Mouse (Mus musculus): ENCODE data around the gene Kidins220. TPM values are rescaled to one million over a fixed set of nuclear protein-coding genes. Genes with fewer than 3 reads are reported as not detected.

Kidins220 gene
- polyA plus RNA-seq, 1 experiment from 2014 or later = 12.2 TPM

DNA sequence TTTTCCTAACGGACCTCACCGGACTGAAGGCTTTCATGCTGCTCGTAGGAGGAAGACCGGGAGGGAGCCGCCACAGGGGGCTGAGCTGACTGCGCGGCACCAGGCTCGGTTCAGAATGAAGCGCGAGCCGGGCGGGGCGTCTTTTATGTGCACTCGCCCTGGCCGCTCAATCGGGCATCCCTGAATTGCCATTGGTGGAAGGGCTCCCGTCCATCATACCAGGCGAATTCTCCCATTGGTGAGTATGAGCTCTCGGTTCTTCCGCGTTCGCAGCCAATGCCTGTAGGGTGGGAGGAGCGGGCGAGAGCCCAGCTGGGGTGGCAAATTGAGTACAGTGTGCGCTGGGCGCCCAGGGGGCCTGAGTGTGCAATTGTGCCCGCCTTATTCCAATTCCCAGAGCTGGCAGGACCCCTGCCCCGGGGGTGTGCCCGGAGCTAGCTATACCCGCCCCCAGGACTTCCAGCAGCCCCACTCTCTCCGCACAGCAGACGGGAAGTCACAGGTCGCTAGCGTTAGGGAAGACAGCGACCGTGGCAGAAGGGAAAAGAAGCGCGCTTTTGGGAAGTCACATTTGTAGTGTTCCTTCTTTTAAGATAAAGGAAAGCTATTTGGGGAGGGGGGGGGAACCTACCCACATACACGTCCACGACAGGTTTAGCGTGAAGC is 121.4 kb downstream of the Kidins220 start:
- Histone ChIP-seq H3K36me3 (no peaks in the 10 kb centered on the region), H3K9me3 (replicated peaks) (no peaks in the 10 kb centered on the region), H3K27ac (peak overlapping the region; percentile 65), H3K4me3 (peak overlapping the region; percentile 60), H3K27me3 (replicated peaks) (peaks cover 93% of the 10 kb centered on the region), H3K4me1 (peaks cover 35% of the 10 kb centered on the region), H3K4me2 (peak overlapping the region; percentile 70), H3K9ac (peak overlapping the region; percentile 53)
- 2% methylated on average over 41 of the region's 41 CpGs for WGBS (ENCODE audit: insufficient replicate concordance)
- peak; percentile 85 for ATAC-seq

- Histone ChIP-seq H3K27me3 (replicated peaks) (peaks cover 98% of the 10 kb centered on the region), H3K4me1 (peaks cover 38% of the 10 kb centered on the region), H3K36me3 (no peaks in the 10 kb centered on the region), H3K9me3 (replicated peaks) (no peaks in the 10 kb centered on the region), H3K9ac (peak overlapping the region; percentile 53), H3K4me2 (peak overlapping the region; percentile 70), H3K4me3 (peak overlapping the region; percentile 60), H3K27ac (peak overlapping the region; percentile 65)
- no peak for ATAC-seq
- WGBS (ENCODE audit: insufficient replicate concordance) = 2% methylated on average over 15 of the region's 15 CpGs
Measured at GRCm38 (mm10) chr12:25096640-25097051, 121.9 kb downstream of the Kidins220 start.

DNA sequence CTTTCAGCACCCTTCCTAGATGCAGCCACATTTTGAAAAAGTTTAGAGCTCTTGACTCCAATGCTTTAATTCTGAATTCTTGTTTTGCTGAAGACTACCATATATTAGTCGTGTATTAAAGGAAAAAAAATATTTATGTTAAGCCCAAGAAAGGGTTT is 122.2 kb downstream of the Kidins220 start, which contains the start of gene Id2:
Gene Id2 (minus strand): TSS at position 89 of the 158 bp plus-strand sequence.
- Histone ChIP-seq H3K4me1 (peaks cover 38% of the 10 kb centered on the region), H3K9me3 (replicated peaks) (no peaks in the 10 kb centered on the region), H3K27ac (peak within 1 kb of the TSS; percentile 82), H3K27me3 (replicated peaks) (peaks cover 98% of the 10 kb centered on the region), H3K4me3 (peak within 1 kb of the TSS; percentile 60), H3K4me2 (peak within 1 kb of the TSS; percentile 70), H3K36me3 (no peaks in the 10 kb centered on the region), H3K9ac (peak within 1 kb of the TSS; percentile 53)
- ATAC-seq = no peak
- WGBS (ENCODE audit: insufficient replicate concordance) = 5% methylated on average over 1 of the region's 1 CpGs

- H3K27me3 ChIP-seq (replicated peaks) = peaks cover 97% of the 10 kb centered on the region
- H3K4me1 ChIP-seq = peaks cover 36% of the 10 kb centered on the region
- ATAC-seq = no peak
- H3K9me3 ChIP-seq (replicated peaks) = no peaks in the 10 kb centered on the region
- H3K4me3 ChIP-seq = peak overlapping the region; percentile 43
- no peak overlapping the region for H3K9ac ChIP-seq
- H3K4me2 ChIP-seq = peak overlapping the region; percentile 70
- peak overlapping the region; percentile 82 for H3K27ac ChIP-seq
- 8% methylated on average over 28 of the region's 28 CpGs for WGBS (ENCODE audit: insufficient replicate concordance)
- H3K36me3 ChIP-seq = no peaks in the 10 kb centered on the region
Measured at GRCm38 (mm10) chr12:25097210-25098160, 122.8 kb downstream of the Kidins220 start.

- ATAC-seq = no peak
- Histone ChIP-seq H3K27me3 (replicated peaks) (peaks cover 97% of the 10 kb centered on the region), H3K4me2 (peak overlapping the region; percentile 70), H3K9ac (peak overlapping the region; percentile 53), H3K4me1 (peaks cover 30% of the 10 kb centered on the region), H3K9me3 (replicated peaks) (no peaks in the 10 kb centered on the region), H3K4me3 (peak overlapping the region; percentile 43), H3K36me3 (no peaks in the 10 kb centered on the region), H3K27ac (peak overlapping the region; percentile 82)
- WGBS (ENCODE audit: insufficient replicate concordance) = 7% methylated on average over 8 of the region's 10 CpGs
Measured at GRCm38 (mm10) chr12:25098161-25098550, 123.4 kb downstream of the Kidins220 start.

DNA sequence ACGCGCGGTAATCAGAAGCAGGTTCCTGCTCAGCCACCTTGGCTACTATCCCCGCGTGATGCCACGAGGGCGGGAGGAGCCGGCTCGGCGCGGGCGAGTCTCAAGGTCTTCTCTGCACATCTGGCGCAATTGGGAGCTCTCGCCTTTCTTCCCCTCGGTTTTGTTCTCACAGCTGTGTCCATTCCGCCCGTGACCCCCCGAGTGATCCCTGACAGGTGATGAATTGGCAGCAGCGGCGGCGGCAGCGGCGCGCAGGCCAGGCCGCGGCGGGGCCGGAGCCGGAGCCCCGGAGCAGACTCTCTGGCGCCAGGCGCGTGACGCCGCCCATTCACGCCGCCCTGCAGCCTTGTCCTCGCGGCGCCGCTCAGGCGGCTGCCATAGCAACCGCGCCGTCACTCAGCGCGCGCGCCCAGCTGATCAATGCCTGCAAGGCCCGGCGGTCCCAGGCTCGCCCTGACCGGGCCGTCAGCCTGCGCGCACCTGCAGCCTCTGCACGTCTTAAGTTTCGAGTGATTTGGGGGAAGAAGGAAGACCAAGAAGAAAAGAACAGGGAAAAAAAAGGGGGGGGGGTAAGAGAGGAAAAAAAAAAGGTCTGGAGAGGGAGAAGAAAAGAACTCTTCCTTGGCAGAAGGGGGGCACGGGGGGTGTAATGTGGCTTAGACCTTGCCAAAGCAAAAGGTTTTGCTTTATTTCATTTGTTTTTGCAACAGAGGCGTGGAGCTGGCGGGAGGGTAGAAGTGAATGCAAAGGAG is 124.0 kb downstream of the Kidins220 start:
- WGBS (ENCODE audit: insufficient replicate concordance) = under 1% methylated on average over 59 of the region's 61 CpGs
- peaks cover 92% of the 10 kb centered on the region for H3K27me3 ChIP-seq (replicated peaks)
- H3K4me3 ChIP-seq = peak overlapping the region; percentile 43

DNA sequence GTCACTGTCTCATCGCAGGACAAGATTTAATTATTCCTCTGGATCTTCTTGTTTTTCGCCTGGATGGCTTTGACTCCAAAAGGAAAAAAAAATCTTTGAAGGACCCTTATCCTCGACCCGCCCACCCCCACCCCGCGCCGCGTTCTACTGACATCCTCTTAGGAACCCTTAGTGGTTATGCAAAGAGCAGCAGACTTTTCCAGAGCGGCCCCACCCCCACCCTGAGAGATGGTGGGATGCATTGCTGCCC is 124.5 kb downstream of the Kidins220 start:
- Histone ChIP-seq H3K4me1 (peaks cover 30% of the 10 kb centered on the region), H3K9ac (0 out of 2 replicates have a peak overlapping the region, but pooled peaks have one; percentile 27), H3K36me3 (no peaks in the 10 kb centered on the region), H3K4me3 (peak overlapping the region; percentile 43), H3K9me3 (replicated peaks) (no peaks in the 10 kb centered on the region), H3K27ac (peak overlapping the region; percentile 82), H3K4me2 (peak overlapping the region; percentile 70), H3K27me3 (replicated peaks) (peaks cover 88% of the 10 kb centered on the region)
- ATAC-seq = no peak
- WGBS (ENCODE audit: insufficient replicate concordance) = 2% methylated on average over 9 of the region's 9 CpGs

More for the DNA sequence above, 124.0 kb downstream of the Kidins220 start:
- H3K9ac ChIP-seq = peak overlapping the region; percentile 53
- ATAC-seq = peak; percentile 52
- H3K36me3 ChIP-seq = no peaks in the 10 kb centered on the region
- H3K9me3 ChIP-seq (replicated peaks) = no peaks in the 10 kb centered on the region
- H3K4me2 ChIP-seq = peak overlapping the region; percentile 70
- peak overlapping the region; percentile 82 for H3K27ac ChIP-seq
- peaks cover 30% of the 10 kb centered on the region for H3K4me1 ChIP-seq

GRCm38 (mm10) chr12:25099563-25100408 is 125.1 kb downstream of the Kidins220 start:
- ATAC-seq = no peak
- WGBS (ENCODE audit: insufficient replicate concordance) = under 1% methylated on average over 38 of the region's 38 CpGs
- Histone ChIP-seq H3K27ac (peak overlapping the region; percentile 82), H3K27me3 (replicated peaks) (peaks cover 83% of the 10 kb centered on the region), H3K9me3 (replicated peaks) (no peaks in the 10 kb centered on the region), H3K9ac (peak overlapping the region; percentile 35), H3K4me1 (peaks cover 30% of the 10 kb centered on the region), H3K4me2 (peak overlapping the region; percentile 70), H3K36me3 (no peaks in the 10 kb centered on the region), H3K4me3 (peak overlapping the region; percentile 43)

- Histone ChIP-seq H3K9me3 (replicated peaks) (no peaks in the 10 kb centered on the region), H3K9ac (peak overlapping the region; percentile 22), H3K4me2 (peak overlapping the region; percentile 70), H3K27me3 (replicated peaks) (peaks cover 74% of the 10 kb centered on the region), H3K27ac (peak overlapping the region; percentile 82), H3K36me3 (no peaks in the 10 kb centered on the region), H3K4me1 (peaks cover 30% of the 10 kb centered on the region), H3K4me3 (peak overlapping the region; percentile 43)
- under 1% methylated on average over 59 of the region's 59 CpGs for WGBS (ENCODE audit: insufficient replicate concordance)
- no peak for ATAC-seq
Measured at GRCm38 (mm10) chr12:25100411-25101217, 125.9 kb downstream of the Kidins220 start.

- H3K4me3 ChIP-seq = no peak overlapping the region
- H3K9me3 ChIP-seq (replicated peaks) = no peaks in the 10 kb centered on the region
- H3K36me3 ChIP-seq = no peaks in the 10 kb centered on the region
- H3K4me1 ChIP-seq = peaks cover 30% of the 10 kb centered on the region
- H3K27me3 ChIP-seq (replicated peaks) = peaks cover 71% of the 10 kb centered on the region
- H3K27ac ChIP-seq = peak overlapping the region; percentile 82; the same call in 1 of the 2 replicates
- WGBS (ENCODE audit: insufficient replicate concordance) = 14% methylated on average over 5 of the region's 5 CpGs
- H3K4me2 ChIP-seq = peak overlapping the region; percentile 70
- ATAC-seq = no peak
- H3K9ac ChIP-seq = peak overlapping the region; percentile 22; the same call in 1 of the 2 replicates
Measured at GRCm38 (mm10) chr12:25101389-25101788, 126.7 kb downstream of the Kidins220 start.
